Mouse (Mus musculus) cortical plate, adult 2 months (tissue): ENCODE measurements around the gene Zfp775.

Source experiments
- CTCF ChIP-seq: fragments of 200-500 bp; IDR thresholded peaks from 2 replicates; pipeline ENCODE4 v1.5.1; 2011; ENCODE audit warnings: mild to moderate bottlenecking, control low read depth, low read length; ENCODE audit not compliant: insufficient read depth; ENCODE audit errors: extremely low read depth
- POLR2A ChIP-seq: fragments of 200-500 bp; IDR thresholded peaks from 2 replicates; pipeline ENCODE4 v1.6.1; 2011; ENCODE audit warnings: mild to moderate bottlenecking, low read length, control low read depth; ENCODE audit not compliant: insufficient read depth; ENCODE audit errors: extremely low read depth

GRCm38 (mm10) chr6:48647611-48648010 lies 45.7 kb downstream of the Zfp775 start:
- TF ChIP-seq CTCF (no peak), POLR2A (no peak)
